Mouse (Mus musculus) erythroblast, embryonic 14.5 days (primary cell): ENCODE data around the gene Ckap2.

ENCODE experiments used
- GATA1 ChIP-seq: IDR thresholded peaks from 2 replicates; pipeline ENCODE4 v1.6.1; 2012; ENCODE audit warnings: low read length, inconsistent platforms, mixed read lengths
- TAL1 ChIP-seq: IDR thresholded peaks from 3 replicates; pipeline ENCODE4 v1.6.1; 2012; ENCODE audit warnings: low read length, inconsistent platforms, mixed read lengths

DNA sequence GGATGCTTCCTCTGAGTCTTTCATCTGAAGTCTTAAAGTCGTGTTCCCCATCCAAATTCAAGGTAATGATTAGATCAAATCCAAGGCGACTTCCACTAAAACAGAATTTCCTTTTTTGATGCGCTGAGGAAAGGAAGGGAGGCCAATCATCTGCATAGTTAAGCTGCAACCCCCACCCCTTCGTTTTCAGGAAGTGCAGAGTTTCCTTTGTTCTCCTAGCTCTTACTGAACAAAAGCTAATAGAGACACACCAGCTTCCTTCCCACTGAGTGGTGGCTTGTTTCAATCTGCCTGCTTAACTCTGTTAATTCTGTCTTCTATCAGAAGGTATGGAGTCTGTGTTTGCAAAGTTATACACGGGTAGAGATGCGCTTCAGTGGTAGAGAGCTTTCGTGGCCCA lies 43.0 kb upstream of the Ckap2 start:
- TF ChIP-seq TAL1 (no peak), GATA1 (no peak)
